Mouse (Mus musculus): Measurements from ENCODE around the gene Smg1.

Gene Smg1

GRCm38 (mm10) chr7:118113541-118114297 is 129.8 kb downstream of the Smg1 start:
- in situ Hi-C loops (cut with MboI, MseI) = loop anchor here (25.0 kb wide), 1 partner anchor 1776 kb away; the partner anchor contains the start of gene Rps13

- in situ Hi-C loops (cut with MboI, MseI) = loop anchor here (25.0 kb wide), 1 partner anchor 1774 kb away; the partner anchor contains the start of gene Rps13
These were observed 132.3 kb downstream of the Smg1 start for GRCm38 (mm10) chr7:118111128-118111527.

DNA sequence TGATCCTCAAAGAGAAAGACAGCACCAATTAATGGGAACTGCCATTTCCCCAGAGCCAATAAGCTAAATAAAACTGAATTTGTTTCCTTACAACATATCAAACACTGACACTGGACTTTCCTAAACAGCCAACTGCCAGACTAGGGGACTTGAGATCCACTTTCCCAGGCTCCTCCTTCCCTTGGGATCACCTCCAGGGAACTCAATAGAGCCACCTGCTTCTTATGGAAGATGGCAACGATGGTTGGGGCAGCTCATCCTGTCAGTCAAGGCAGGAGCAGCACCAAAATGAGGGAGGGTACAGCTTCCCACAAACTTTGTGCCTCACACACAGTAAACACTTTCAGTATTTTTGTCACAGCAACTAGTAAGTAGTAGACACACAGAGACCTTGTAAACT is 135.8 kb downstream of the Smg1 start:
- in situ Hi-C loops (cut with MboI, MseI) = loop anchor here (25.0 kb wide), 1 partner anchor 1770 kb away; the partner anchor contains the start of gene Rps13

DNA sequence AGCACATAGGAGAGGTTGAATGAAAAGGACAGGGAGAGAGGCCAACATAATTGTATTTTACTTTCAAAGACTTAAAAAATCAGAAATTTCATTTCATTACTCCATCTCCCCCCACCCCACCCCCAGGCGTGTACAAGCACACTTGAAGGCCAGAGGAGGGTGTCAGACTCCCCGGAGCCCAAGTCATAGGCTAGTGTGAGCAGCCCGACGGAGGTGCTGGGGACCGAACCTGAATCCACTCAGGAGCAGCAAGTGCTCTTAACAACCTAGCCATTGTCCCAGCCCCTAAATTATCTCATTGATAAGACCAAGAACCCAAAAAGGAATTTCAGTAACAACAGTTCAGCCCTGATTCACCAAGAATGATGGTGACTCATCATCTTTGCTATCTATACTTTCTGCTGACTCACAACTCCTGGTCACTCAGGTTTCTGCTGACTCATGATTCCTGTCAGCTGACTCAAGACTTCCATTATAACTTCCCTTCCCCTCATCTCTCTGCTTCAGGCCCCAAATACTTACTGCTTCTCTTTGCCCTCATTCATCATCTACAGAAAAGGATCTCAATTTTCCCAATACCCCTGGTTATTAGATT is 138.9 kb downstream of the Smg1 start:
- in situ Hi-C loops (cut with MboI, MseI) = loop anchor here (25.0 kb wide), 1 partner anchor 1767 kb away; the partner anchor contains the start of gene Rps13

DNA sequence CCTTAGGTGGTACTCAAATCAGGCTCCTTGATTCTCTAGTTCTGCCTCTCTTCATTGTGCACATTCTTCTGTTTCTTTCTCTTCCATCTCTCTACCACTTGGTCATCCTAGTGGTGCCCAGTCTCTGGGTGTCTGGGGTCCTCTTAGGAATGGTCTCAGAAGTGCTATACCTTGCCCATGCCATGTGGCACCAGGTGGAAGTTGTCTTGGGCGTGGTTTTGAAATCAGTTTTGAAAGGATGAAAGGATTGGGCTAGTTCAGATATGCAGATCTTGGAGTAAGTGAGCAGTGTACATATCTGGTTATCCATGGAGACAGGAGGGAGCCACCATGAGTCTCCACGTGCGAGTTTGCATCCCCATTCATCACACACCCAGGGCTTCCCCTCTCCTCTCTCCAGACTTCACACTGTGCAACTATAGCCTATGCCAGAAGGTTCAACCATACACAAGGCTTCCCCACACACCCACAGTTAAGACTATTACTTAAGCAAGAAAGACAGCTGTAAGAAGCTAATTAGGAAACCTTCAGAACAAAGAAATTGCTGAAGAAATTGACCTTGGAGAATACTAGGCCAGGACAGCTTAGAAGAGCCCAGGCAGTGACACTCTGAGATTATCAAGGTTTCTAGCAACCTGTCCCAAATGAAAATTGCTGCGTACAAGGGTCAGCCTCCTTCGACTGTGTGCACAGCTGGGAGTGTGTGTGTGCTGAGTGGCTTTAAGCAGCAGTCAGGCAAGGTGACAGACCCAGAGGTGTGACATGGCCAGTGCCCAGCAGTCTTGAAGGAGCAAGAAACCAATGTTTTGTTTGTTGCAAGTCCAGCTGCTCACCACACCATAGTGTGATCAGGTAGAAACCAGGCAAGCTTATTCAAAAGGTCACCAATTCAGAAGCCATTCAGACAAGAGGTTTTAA is 139.7 kb downstream of the Smg1 start:
- in situ Hi-C loops (cut with MboI, MseI) = loop anchor here (25.0 kb wide), 1 partner anchor 1766 kb away; the partner anchor contains the start of gene Rps13

DNA sequence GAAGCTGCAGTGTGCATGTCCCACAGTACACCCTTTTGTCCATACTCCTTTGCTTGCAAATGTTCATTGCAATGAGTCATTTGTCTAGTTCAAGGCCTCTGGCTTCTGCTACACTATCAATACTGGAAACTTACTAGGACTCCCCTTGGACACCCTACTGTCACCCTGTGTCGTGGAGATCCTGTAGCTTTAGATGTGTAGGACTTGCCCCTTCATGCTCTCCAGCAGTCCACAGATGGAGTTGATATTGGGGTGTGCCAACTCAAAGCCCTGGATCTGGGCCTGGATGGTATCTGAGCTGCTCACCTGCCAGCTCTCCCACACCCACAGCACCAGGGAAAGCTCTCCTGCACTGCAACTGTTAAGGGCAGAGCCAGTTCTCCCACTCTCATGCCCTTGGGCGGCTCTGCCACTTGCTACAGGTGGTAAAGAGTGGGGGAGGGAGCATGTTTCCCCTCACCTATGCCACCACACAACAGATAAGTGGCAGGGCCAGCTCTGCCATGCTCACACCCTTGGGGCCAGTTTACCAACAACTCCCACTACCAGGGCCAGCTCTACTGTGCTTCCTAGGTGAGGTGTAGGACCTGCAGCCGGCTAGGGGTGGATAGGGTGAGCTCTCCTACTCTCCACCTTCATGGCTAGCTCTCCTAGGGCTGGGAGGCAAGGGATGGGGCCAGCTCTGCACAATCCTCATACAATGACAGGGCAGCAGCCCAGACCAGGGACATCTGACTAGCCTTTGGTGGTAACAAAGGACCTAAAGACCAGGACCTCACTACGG is 140.6 kb downstream of the Smg1 start:
- in situ Hi-C loops (cut with MboI, MseI) = loop anchor here (25.0 kb wide), 1 partner anchor 1766 kb away; the partner anchor contains the start of gene Rps13

DNA sequence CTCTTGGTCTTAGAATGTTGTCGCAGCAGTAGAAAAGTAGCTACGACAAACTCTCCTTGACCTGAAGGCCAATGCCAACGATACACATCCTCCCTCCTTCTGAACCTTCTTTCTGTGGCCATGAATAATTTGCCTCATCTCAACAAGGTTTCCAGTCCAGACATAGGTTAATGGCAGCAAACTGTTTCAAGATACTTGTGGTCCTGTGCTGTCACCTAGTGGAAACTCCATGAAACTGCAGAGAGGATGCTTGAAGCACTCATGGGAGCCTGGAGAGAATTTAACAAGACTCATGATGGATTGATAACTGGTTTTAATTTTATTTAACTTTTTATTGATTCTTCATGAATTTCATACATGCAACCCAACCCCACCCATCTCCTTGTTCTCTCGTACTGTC is 141.2 kb downstream of the Smg1 start:
- in situ Hi-C loops (cut with MboI, MseI) = loop anchor here (25.0 kb wide), 1 partner anchor 1765 kb away; the partner anchor contains the start of gene Rps13

DNA sequence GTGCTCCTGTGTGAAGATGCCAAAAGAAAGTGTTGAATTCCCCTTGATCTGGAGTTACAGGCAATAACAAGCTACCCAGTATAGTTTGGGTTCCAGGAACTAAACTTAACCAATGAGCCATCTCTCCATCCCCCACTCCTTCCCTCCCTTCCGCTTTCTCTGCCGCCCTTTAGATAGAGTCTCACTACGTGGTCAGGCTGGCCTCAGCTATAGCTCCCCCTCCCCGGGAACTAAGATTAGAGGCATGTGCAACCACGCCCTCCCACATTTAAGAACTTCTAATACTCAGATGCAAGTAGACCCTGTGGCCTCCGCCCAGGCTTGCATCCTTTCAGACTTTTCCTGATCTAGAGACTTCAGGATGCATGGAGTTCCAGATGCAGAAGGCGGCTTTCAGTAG is 145.9 kb downstream of the Smg1 start:
- in situ Hi-C loops (cut with MboI, MseI) = no loop called here

Data from regulatory T cell (primary cell).